12 mouse cellular contexts compared by ENCODE assay signal in the genomic region with DNA sequence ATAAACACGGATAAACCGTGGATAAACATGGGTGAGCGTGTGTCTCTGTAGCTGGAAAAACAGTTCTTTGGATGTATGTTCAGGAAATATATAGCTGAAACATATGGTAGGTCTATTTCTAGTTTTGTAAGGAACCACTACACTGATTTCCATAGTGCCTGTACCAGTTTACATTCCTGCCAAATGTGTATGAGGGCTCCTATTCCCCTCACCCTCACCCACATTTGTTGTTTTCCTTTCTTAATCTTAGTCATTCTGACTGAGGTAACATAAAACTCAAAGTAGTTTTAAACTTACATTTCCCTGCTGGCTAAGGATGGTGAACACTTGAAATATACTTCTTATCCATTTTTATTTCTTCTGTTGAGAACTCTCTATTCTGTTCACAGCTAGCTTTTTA.
"Had no signal": no experiment of that assay in that cellular context is flagged by ENCODE, and none has a peak within 500 bp of the region (broad histone marks: within the 10 kb centered on the region; RNA-seq: fewer than 3 reads in every experiment).

No protein-coding gene starts in this region.

- DNase-seq: retina, postnatal 1 day; right cerebral cortex, adult 18-20 months; right cerebral cortex, postnatal 14 days; right cerebral cortex, postnatal 25 days; right cerebral cortex, postnatal 4 days; spleen, adult 18-20 months; thymus, adult 18-20 months; thymus, adult 2 months; thymus, postnatal 14 days; thymus, postnatal 25 days; thymus, postnatal 36 days; thymus, postnatal 4 days had no signal
